Mouse (Mus musculus): ENCODE data around the gene Midn. TPM values are rescaled to one million over a fixed set of nuclear protein-coding genes. Genes with fewer than 3 reads are reported as not detected.

Gene Midn
- polyA plus RNA-seq, 1 experiment from 2014 or later: 10.3 TPM

GRCm38 (mm10) chr10:80114341-80115284, 33.5 kb upstream of the Midn start:
- Histone ChIP-seq H3K4me2 (ENCODE audit: low read depth, low read length) (peak overlapping the region; percentile 73), H3K27ac (ENCODE audit: low read length) (peak overlapping the region; percentile 95), H3K4me3 (ENCODE audit: low read length) (peak overlapping the region; percentile 67), H3K9me3 (replicated peaks; ENCODE audit: control insufficient read depth, low read length) (no peaks in the 10 kb centered on the region), H3K4me1 (ENCODE audit: control insufficient read depth, insufficient read depth, low read length) (peaks cover 29% of the 10 kb centered on the region), H3K9ac (ENCODE audit: low read length) (peak overlapping the region; percentile 83), H3K27me3 (ENCODE audit: control insufficient read depth, insufficient read depth, low read length) (no peaks in the 10 kb centered on the region), H3K36me3 (ENCODE audit: control insufficient read depth, insufficient read depth) (peaks cover 6% of the 10 kb centered on the region; the same call in 1 of the 2 replicates)
- peak; percentile 46 for ATAC-seq (replicated peaks; ENCODE audit: extremely low read depth, insufficient read depth, low FRiP score)
- WGBS: 3% methylated on average over 27 of the region's 27 CpGs

GRCm38 (mm10) chr10:80115290-80115943, 32.7 kb upstream of the Midn start, which contains the start of gene Stk11:
Gene Stk11 (plus strand): TSS chr10:80115803.
- H3K4me3 ChIP-seq (ENCODE audit: low read length): peak within 1 kb of the TSS; percentile 92
- H3K9me3 ChIP-seq (replicated peaks; ENCODE audit: control insufficient read depth, low read length): no peaks in the 10 kb centered on the region
- ATAC-seq (replicated peaks; ENCODE audit: extremely low read depth, insufficient read depth, low FRiP score): peak; percentile 97
- no peaks in the 10 kb centered on the region for H3K27me3 ChIP-seq (ENCODE audit: control insufficient read depth, insufficient read depth, low read length)
- WGBS: under 1% methylated on average over 70 of the region's 70 CpGs
- peak within 1 kb of the TSS; percentile 95 for H3K27ac ChIP-seq (ENCODE audit: low read length)
- peak within 1 kb of the TSS; percentile 94 for H3K9ac ChIP-seq (ENCODE audit: low read length)
- H3K4me2 ChIP-seq (ENCODE audit: low read depth, low read length): peak within 1 kb of the TSS; percentile 96
- peaks cover 36% of the 10 kb centered on the region for H3K4me1 ChIP-seq (ENCODE audit: control insufficient read depth, insufficient read depth, low read length)
- H3K36me3 ChIP-seq (ENCODE audit: control insufficient read depth, insufficient read depth): peaks cover 6% of the 10 kb centered on the region; the same call in 1 of the 2 replicates

GRCm38 (mm10) chr10:80115944-80116335, 32.1 kb upstream of the Midn start:
- ATAC-seq (replicated peaks; ENCODE audit: extremely low read depth, insufficient read depth, low FRiP score): no peak
- 0% methylated on average over 63 of the region's 63 CpGs for WGBS

GRCm38 (mm10) chr10:80116563-80116926, 31.5 kb upstream of the Midn start:
- Histone ChIP-seq H3K4me3 (ENCODE audit: low read length) (peak overlapping the region; percentile 92), H3K27ac (ENCODE audit: low read length) (peak overlapping the region; percentile 67), H3K9ac (ENCODE audit: low read length) (peak overlapping the region; percentile 94), H3K27me3 (ENCODE audit: control insufficient read depth, insufficient read depth, low read length) (no peaks in the 10 kb centered on the region), H3K4me1 (ENCODE audit: control insufficient read depth, insufficient read depth, low read length) (peaks cover 37% of the 10 kb centered on the region), H3K4me2 (ENCODE audit: low read depth, low read length) (peak overlapping the region; percentile 96), H3K36me3 (ENCODE audit: control insufficient read depth, insufficient read depth) (peaks cover 13% of the 10 kb centered on the region), H3K9me3 (replicated peaks; ENCODE audit: control insufficient read depth, low read length) (no peaks in the 10 kb centered on the region)
- under 1% methylated on average over 27 of the region's 27 CpGs for WGBS
- no peak for ATAC-seq (replicated peaks; ENCODE audit: extremely low read depth, insufficient read depth, low FRiP score)

More at GRCm38 (mm10) chr10:80115944-80116335, 32.1 kb upstream of the Midn start:
- Histone ChIP-seq H3K27me3 (ENCODE audit: control insufficient read depth, insufficient read depth, low read length) (no peaks in the 10 kb centered on the region), H3K9ac (ENCODE audit: low read length) (peak overlapping the region; percentile 94), H3K36me3 (ENCODE audit: control insufficient read depth, insufficient read depth) (peaks cover 9% of the 10 kb centered on the region), H3K4me2 (ENCODE audit: low read depth, low read length) (peak overlapping the region; percentile 96), H3K9me3 (replicated peaks; ENCODE audit: control insufficient read depth, low read length) (no peaks in the 10 kb centered on the region), H3K27ac (ENCODE audit: low read length) (peak overlapping the region; percentile 81), H3K4me3 (ENCODE audit: low read length) (peak overlapping the region; percentile 92), H3K4me1 (ENCODE audit: control insufficient read depth, insufficient read depth, low read length) (peaks cover 37% of the 10 kb centered on the region)

GRCm38 (mm10) chr10:80116927-80117691, 31.0 kb upstream of the Midn start:
- H3K36me3 ChIP-seq (ENCODE audit: control insufficient read depth, insufficient read depth): peaks cover 15% of the 10 kb centered on the region
- peak overlapping the region; percentile 96 for H3K4me2 ChIP-seq (ENCODE audit: low read depth, low read length)
- peak overlapping the region; percentile 92 for H3K4me3 ChIP-seq (ENCODE audit: low read length)
- H3K9me3 ChIP-seq (replicated peaks; ENCODE audit: control insufficient read depth, low read length): no peaks in the 10 kb centered on the region
- ATAC-seq (replicated peaks; ENCODE audit: extremely low read depth, insufficient read depth, low FRiP score): no peak
- H3K9ac ChIP-seq (ENCODE audit: low read length): peak overlapping the region; percentile 94
- no peaks in the 10 kb centered on the region for H3K27me3 ChIP-seq (ENCODE audit: control insufficient read depth, insufficient read depth, low read length)
- 1% methylated on average over 30 of the region's 30 CpGs for WGBS
- H3K27ac ChIP-seq (ENCODE audit: low read length): peak overlapping the region; percentile 67
- H3K4me1 ChIP-seq (ENCODE audit: control insufficient read depth, insufficient read depth, low read length): peaks cover 37% of the 10 kb centered on the region

- H3K27me3 ChIP-seq (ENCODE audit: control insufficient read depth, insufficient read depth, low read length): no peaks in the 10 kb centered on the region
- peaks cover 17% of the 10 kb centered on the region for H3K36me3 ChIP-seq (ENCODE audit: control insufficient read depth, insufficient read depth)
- peak overlapping the region; percentile 96 for H3K4me2 ChIP-seq (ENCODE audit: low read depth, low read length)
- peak overlapping the region; percentile 94 for H3K9ac ChIP-seq (ENCODE audit: low read length)
- 34% methylated on average over 1 of the region's 1 CpGs for WGBS
- H3K27ac ChIP-seq (ENCODE audit: low read length): no peak overlapping the region
- peak overlapping the region; percentile 92 for H3K4me3 ChIP-seq (ENCODE audit: low read length)
- H3K4me1 ChIP-seq (ENCODE audit: control insufficient read depth, insufficient read depth, low read length): peaks cover 37% of the 10 kb centered on the region
- no peak for ATAC-seq (replicated peaks; ENCODE audit: extremely low read depth, insufficient read depth, low FRiP score)
- no peaks in the 10 kb centered on the region for H3K9me3 ChIP-seq (replicated peaks; ENCODE audit: control insufficient read depth, low read length)
These were observed 30.3 kb upstream of the Midn start for GRCm38 (mm10) chr10:80117736-80118135.

- no peak for ATAC-seq (replicated peaks; ENCODE audit: extremely low read depth, insufficient read depth, low FRiP score)
- Histone ChIP-seq H3K36me3 (ENCODE audit: control insufficient read depth, insufficient read depth) (peaks cover 19% of the 10 kb centered on the region), H3K9me3 (replicated peaks; ENCODE audit: control insufficient read depth, low read length) (no peaks in the 10 kb centered on the region), H3K9ac (ENCODE audit: low read length) (peak overlapping the region; percentile 56), H3K4me1 (ENCODE audit: control insufficient read depth, insufficient read depth, low read length) (peaks cover 37% of the 10 kb centered on the region), H3K27me3 (ENCODE audit: control insufficient read depth, insufficient read depth, low read length) (no peaks in the 10 kb centered on the region), H3K4me3 (ENCODE audit: low read length) (peak overlapping the region; percentile 92), H3K27ac (ENCODE audit: low read length) (no peak overlapping the region; the same call in 1 of the 2 replicates), H3K4me2 (ENCODE audit: low read depth, low read length) (peak overlapping the region; percentile 96)
- WGBS: 67% methylated on average over 6 of the region's 6 CpGs
These were observed 29.5 kb upstream of the Midn start for GRCm38 (mm10) chr10:80118552-80118951.

GRCm38 (mm10) chr10:80120146-80120545, 27.9 kb upstream of the Midn start:
- Histone ChIP-seq H3K4me1 (ENCODE audit: control insufficient read depth, insufficient read depth, low read length) (peaks cover 35% of the 10 kb centered on the region), H3K9me3 (replicated peaks; ENCODE audit: control insufficient read depth, low read length) (no peaks in the 10 kb centered on the region), H3K4me3 (ENCODE audit: low read length) (no peak overlapping the region), H3K4me2 (ENCODE audit: low read depth, low read length) (no peak overlapping the region), H3K27me3 (ENCODE audit: control insufficient read depth, insufficient read depth, low read length) (no peaks in the 10 kb centered on the region), H3K9ac (ENCODE audit: low read length) (no peak overlapping the region; the same call in 1 of the 2 replicates), H3K36me3 (ENCODE audit: control insufficient read depth, insufficient read depth) (peaks cover 19% of the 10 kb centered on the region), H3K27ac (ENCODE audit: low read length) (0 out of 2 replicates have a peak overlapping the region, but pooled peaks have one; percentile 4)
- ATAC-seq (replicated peaks; ENCODE audit: extremely low read depth, insufficient read depth, low FRiP score): no peak
- WGBS: 44% methylated on average over 2 of the region's 2 CpGs
